Mouse (Mus musculus): ENCODE measurements around the gene Spata31. TPM values are rescaled to one million over a fixed set of nuclear protein-coding genes. Genes with fewer than 3 reads are reported as not detected.

The Spata31 gene
- not detected in 2 replicates for polyA plus RNA-seq (2015; fragmentation: Nextera tagmentation; extraction: Ambion mirVana)

- WGBS (ENCODE audit: insufficient replicate concordance) = 52% methylated on average over 1 of the region's 1 CpGs
- no peaks in the 10 kb centered on the region for H3K27me3 ChIP-seq
- H3K36me3 ChIP-seq (replicated peaks) = no peaks in the 10 kb centered on the region
- ATAC-seq (ENCODE audit: insufficient read depth) = no peak
- H3K9ac ChIP-seq = no peak within 1 kb of the TSS
- no peak within 1 kb of the TSS for H3K4me2 ChIP-seq
- no peak within 1 kb of the TSS for H3K27ac ChIP-seq (replicated peaks)
- H3K9me3 ChIP-seq (replicated peaks) = no peaks in the 10 kb centered on the region
- H3K4me1 ChIP-seq (replicated peaks) = no peaks in the 10 kb centered on the region
- H3K4me3 ChIP-seq (replicated peaks) = no peak within 1 kb of the TSS
Measured at GRCm38 (mm10) chr13:64917191-64917590, at the start of gene Spata31. Spata31 (plus strand) TSS chr13:64917406.

GRCm38 (mm10) chr13:64903132-64903531 lies 14.1 kb upstream of the Spata31 start:
- no peak overlapping the region for H3K9ac ChIP-seq
- no peaks in the 10 kb centered on the region for H3K27me3 ChIP-seq
- H3K27ac ChIP-seq (replicated peaks) = no peak overlapping the region
- H3K9me3 ChIP-seq (replicated peaks) = no peaks in the 10 kb centered on the region
- H3K4me2 ChIP-seq = no peak overlapping the region
- no peak overlapping the region for H3K4me3 ChIP-seq (replicated peaks)
- no peaks in the 10 kb centered on the region for H3K4me1 ChIP-seq (replicated peaks)
- no peak for ATAC-seq (ENCODE audit: insufficient read depth)
- WGBS (ENCODE audit: insufficient replicate concordance) = 25% methylated on average over 1 of the region's 1 CpGs
- H3K36me3 ChIP-seq (replicated peaks) = no peaks in the 10 kb centered on the region

GRCm38 (mm10) chr13:64903585-64904208 lies 13.5 kb upstream of the Spata31 start, which contains the start of gene Cntnap3:
Cntnap3 (minus strand) TSS chr13:64903955.
- H3K27me3 ChIP-seq = no peaks in the 10 kb centered on the region
- no peak within 1 kb of the TSS for H3K9ac ChIP-seq
- H3K4me1 ChIP-seq (replicated peaks) = no peaks in the 10 kb centered on the region
- no peaks in the 10 kb centered on the region for H3K9me3 ChIP-seq (replicated peaks)
- no peak for ATAC-seq (ENCODE audit: insufficient read depth)
- WGBS (ENCODE audit: insufficient replicate concordance) = 11% methylated on average over 16 of the region's 16 CpGs
- no peak within 1 kb of the TSS for H3K4me3 ChIP-seq (replicated peaks)
- H3K36me3 ChIP-seq (replicated peaks) = no peaks in the 10 kb centered on the region
- no peak within 1 kb of the TSS for H3K27ac ChIP-seq (replicated peaks)
- H3K4me2 ChIP-seq = no peak within 1 kb of the TSS

Other genes with a start within 250 kb of the Spata31 start
- not detected in 2 replicates for gene Cntnap3, start 13.5 kb upstream of the Spata31 start, polyA plus RNA-seq (2015; fragmentation: Nextera tagmentation; extraction: Ambion mirVana)
- not detected in 2 replicates for gene Spata31d1c, start 115.7 kb downstream of the Spata31 start, polyA plus RNA-seq (2015; fragmentation: Nextera tagmentation; extraction: Ambion mirVana)
- gene Prss47, start 135.4 kb downstream of the Spata31 start, polyA plus RNA-seq (2015; fragmentation: Nextera tagmentation; extraction: Ambion mirVana) = not detected in 2 replicates
- 41.9 and 45.0 TPM in 2 replicates for gene Mfsd14b, start 195.6 kb downstream of the Spata31 start, polyA plus RNA-seq (2015; fragmentation: Nextera tagmentation; extraction: Ambion mirVana)
- not detected in 2 replicates for gene Olfr465-ps1, start 220.7 kb downstream of the Spata31 start, polyA plus RNA-seq (2015; fragmentation: Nextera tagmentation; extraction: Ambion mirVana)
- gene Olfr466, start 232.8 kb downstream of the Spata31 start, polyA plus RNA-seq (2015; fragmentation: Nextera tagmentation; extraction: Ambion mirVana) = not detected in 2 replicates

Measured in liver, embryonic 15.5 days (tissue).